Mouse (Mus musculus) thymus, adult 18-20 months (tissue): ENCODE data around the gene Mobp.

Experiments used
- DNase-seq, 2 experiments: peaks; one replicate each; pipeline ENCODE4 v3.0.0; 2022; ENCODE audit warnings: mixed read lengths in 2 of 2

Mobp gene

DNA sequence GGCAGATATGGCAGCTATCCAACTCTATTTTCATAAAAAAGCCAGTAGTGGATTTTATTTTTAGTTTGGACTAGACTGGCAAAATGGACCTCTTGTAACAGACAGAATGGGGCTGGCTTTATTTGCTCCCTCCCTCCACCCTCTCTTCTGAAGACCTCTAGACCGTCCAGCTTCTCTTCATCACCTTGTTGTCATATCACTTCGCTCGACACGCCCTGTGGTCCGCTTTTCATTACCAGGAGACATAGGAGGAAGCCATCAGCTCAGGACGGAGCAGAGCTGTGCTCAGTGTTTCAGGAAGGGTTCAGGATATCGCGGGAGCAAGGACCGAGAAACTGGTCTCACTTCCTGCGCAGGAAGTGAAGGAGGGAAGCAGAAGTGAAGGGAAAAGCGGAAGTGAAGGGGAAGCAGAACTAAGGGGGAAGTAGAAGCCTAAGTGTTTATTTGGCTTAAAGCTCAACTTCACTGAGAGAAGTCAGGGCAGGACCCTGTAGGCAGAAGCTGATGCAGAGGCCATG, 65.5 kb downstream of the Mobp start:
- DNase-seq, result no peak

DNA sequence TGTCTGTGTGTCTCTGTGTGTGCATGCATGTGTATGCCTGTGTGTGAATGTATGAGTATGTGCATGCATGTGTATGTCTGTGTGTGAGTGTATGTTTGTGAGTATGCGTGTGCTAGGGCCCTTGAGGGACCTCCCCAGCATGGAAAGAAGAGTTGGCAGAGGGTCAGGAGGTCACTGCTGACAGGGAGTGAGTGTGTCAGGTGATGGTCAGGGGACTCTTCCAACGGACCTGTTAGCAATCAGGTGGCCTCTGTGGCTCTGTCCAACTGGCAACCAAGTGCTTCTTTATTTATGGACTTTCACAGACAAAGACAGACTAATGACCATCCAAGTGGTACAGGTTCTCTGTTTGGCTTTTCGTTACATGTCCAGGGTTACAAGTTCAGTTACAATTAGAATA, 69.9 kb downstream of the Mobp start:
- no peak for DNase-seq
